Mouse (Mus musculus): ENCODE measurements at regions not wholly inside any gene's neighbourhood (a gene's known extent, or its start where the extent isn't known, plus 50 kb on each side); places are given as distances from the start of the nearest gene placed in this dataset.
A peak's percentile ranks its signal among the peaks of the same experiment; 100 is the strongest.

GRCm38 (mm10) chr1:169156875-169157274 lies 374.4 kb downstream of the Nuf2 start:
- no peak for DNase-seq (ENCODE audit: low read depth, low spot score)

GRCm38 (mm10) chr1:169155484-169156459 lies 375.5 kb downstream of the Nuf2 start:
- no peak for DNase-seq (ENCODE audit: low read depth, low spot score)

DNA sequence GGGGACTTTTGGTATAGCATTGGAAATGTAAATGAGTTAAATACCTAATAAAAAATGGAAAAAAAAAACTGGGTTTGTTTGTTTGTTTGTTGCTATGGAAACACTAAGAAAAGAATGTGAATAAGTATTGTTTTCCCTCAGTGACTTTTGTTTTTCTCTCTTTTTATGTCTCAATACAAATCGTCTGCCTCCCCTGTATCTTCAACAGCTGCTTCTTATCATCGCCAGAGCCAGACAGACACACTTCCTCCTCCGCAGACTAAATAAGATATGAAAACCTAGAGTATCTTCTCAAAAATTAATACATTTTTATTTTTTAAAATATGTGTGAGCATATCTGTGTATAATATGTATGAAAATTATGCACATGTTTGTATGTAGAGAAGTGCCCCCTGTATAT lies 389.0 kb downstream of the Nuf2 start:
- no peak for DNase-seq (ENCODE audit: low read depth, low spot score)

DNA sequence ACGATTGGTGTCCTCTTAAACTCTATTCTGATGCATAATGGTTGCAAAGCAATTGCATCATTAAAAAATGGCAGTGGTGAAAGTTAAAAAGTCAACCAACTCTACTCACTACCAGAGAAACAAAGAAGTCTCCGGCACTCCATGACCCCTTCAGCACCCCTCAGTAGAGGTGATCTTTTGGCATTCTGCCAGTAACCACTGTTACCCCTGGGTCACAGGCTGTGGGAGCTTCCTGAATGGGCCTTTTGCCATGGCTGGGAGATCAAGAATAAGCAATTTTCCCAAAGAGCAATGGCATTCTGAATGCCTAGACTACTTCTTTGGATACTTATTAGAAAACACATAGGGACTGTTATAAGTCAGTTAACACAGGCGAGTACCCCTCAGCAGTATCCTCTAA lies 391.2 kb downstream of the Nuf2 start:
- peak; percentile 50 for DNase-seq (ENCODE audit: low read depth, low spot score)

DNA sequence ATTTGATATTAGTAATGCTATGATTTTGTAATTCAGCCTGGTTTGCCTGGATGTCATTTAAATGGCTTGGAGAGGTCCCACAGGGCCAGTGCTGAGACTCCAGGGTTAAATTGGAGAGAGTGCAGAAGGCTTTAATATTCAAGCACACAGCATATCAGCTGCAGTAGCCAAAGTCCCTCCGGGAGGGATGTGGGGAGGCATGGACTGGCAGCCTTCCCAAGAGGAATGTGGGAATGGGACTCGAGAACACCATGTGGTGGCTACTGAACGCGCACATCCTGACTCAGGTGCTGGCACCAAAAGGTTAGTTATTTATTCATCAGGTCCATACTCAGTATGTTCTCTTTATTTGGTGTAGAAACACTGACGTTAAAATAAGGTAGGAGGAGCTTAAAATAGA lies 391.8 kb downstream of the Nuf2 start:
- DNase-seq (ENCODE audit: low read depth, low spot score): peak; percentile 55

- DNase-seq (ENCODE audit: low read depth, low spot score): no peak
Observed at GRCm38 (mm10) chr1:169139184-169139486, 392.1 kb downstream of the Nuf2 start.

- DNase-seq (ENCODE audit: low read depth, low spot score): no peak
Observed at GRCm38 (mm10) chr1:169138404-169139183, 392.7 kb downstream of the Nuf2 start.

DNA sequence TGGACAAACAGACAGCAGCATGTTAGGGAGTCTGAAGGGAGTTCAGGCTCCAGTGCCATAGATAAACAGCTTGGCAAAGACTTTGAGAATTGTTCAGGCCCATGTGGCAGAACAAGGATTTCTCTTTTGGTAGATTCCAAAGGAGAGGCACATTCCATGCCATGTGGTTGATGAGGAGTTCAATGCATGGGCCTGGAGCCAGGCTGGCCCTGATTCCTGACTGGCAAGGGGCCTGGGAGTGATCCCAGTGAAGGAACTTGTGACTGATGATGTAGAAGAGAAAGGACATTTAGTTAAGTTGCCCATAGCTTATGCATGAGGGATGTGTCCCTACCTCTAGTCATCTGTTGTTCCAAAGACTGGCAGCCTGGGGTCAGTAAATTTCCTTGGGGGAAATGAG lies 395.7 kb downstream of the Nuf2 start:
- DNase-seq (ENCODE audit: low read depth, low spot score): peak; percentile 11

DNA sequence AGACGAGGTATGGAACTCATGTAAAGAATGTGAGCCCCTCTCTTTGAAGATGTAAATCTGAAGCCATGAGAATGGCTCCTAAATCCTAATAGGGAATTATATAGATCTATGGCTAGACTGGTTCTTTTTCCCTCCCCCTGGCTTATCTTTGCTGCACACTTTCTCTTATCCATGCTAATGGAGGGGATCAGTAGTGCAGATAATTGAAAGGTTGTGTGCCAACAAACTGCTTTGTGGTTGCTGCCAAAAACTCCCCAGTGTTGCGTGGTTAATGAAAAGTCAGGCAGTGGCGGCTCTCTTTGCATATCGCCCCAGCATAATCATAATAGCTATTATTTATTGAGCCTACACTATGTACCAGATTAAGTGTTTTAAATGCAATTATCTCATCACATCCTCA lies 427.6 kb downstream of the Nuf2 start:
- DNase-seq (ENCODE audit: low read depth, low spot score): no peak

- no peak for DNase-seq (ENCODE audit: low read depth, low spot score)
Observed at GRCm38 (mm10) chr1:169103113-169103512, 428.2 kb downstream of the Nuf2 start.

GRCm38 (mm10) chr1:169099221-169099620 lies 432.0 kb downstream of the Nuf2 start:
- DNase-seq (ENCODE audit: low read depth, low spot score): peak; percentile 31

GRCm38 (mm10) chr1:169096737-169097136 lies 434.5 kb downstream of the Nuf2 start:
- DNase-seq (ENCODE audit: low read depth, low spot score): no peak

DNA sequence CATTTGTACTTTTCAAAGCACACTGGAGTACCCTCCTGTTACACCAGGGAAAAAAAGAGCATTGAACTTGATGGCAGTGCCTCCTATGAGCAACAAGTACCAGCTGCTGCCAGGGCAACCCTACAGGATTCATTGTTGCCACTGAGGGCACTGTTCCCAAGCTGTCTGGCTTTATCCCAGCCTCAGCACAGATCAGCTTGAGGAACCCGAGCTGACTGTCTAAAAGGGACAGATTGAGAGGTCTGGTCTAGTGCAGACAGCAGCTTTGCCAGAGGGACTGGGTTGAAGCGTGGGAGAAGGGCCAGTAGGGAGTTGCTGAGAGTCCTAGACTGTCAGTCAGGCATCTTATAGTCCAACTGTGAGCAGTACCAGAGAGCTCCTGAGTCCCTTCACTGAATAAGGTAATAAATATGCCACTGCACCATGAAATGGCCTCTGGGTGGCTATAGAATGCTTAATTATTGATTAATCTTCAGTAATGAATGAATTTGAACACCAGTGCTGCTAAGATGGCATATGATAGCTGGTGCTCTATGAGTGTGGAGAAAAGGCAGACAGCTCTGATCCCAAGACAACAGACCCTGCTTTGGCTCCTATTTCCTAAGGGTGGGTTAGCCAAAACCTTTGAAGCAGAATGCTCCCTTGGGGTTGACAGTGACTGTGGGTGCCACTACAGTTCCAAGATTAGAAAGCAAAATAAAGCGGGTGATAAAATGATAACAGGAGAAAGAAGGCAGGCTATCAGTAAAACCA lies 437.5 kb downstream of the Nuf2 start:
- no peak for DNase-seq (ENCODE audit: low read depth, low spot score)

- DNase-seq (ENCODE audit: low read depth, low spot score): no peak
Observed at GRCm38 (mm10) chr1:169086032-169086431, 445.2 kb downstream of the Nuf2 start.

GRCm38 (mm10) chr1:169080686-169081085 lies 450.6 kb downstream of the Nuf2 start:
- no peak for DNase-seq (ENCODE audit: low read depth, low spot score)

DNA sequence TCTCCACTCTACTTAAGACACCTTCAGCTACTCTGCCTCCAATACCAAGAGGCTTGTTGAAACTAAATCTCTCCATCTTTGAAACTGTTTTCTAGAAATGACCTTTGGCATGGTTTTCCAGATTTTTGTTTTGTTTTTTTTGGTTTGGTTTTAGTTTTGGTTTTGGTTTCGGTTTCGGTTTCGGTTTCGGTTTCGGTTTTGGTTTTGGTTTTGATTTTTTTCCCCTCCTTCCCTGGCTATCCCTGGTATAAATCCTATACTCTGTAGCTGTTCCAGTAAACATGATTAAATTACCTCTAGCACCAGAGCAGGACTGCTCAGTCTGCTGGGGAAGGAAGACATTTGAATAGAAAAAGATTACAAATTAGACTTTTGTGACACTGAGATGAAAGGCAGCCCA lies 454.0 kb downstream of the Nuf2 start:
- DNase-seq (ENCODE audit: low read depth, low spot score): no peak

DNA sequence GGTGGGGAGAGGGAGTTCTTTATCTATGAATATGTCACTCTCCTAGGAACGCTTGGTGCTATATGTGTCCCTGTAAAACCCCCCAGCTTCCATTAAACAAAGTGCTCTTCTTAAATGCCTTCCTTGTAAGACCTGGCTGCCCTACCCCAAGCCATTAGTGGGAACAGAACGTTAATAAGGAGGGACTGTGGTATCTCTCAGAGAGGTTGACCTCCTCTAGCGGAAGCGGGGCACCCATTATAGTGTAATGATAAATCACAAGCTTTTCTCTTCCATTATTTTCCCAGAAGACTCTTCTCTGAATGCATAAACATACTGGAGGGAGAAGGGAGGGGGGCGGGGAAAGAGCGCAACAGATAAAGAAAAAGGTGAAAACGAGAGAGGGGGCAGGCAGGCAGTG lies 455.3 kb downstream of the Nuf2 start:
- DNase-seq (ENCODE audit: low read depth, low spot score): no peak

GRCm38 (mm10) chr1:169071366-169071765 lies 459.9 kb downstream of the Nuf2 start:
- DNase-seq (ENCODE audit: low read depth, low spot score): no peak

DNA sequence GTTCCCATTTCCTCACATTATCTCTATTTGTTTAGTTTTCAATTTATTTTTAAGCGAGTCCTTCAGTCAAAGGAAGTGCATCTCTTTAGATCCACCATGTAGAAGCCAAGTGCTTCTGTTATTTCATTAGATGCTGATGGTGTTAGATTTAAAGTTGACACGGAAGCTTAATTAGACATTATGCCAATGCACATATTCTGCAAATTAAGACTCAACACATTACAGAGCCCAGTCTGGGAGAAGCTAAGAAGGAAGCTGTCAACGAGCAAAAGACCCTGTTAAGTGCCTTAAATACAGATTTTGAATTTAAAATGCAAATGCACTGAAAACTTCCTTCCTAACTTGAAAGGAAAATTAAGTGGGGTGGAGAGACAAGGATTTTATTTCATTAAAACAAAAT lies 461.6 kb downstream of the Nuf2 start:
- DNase-seq (ENCODE audit: low read depth, low spot score): no peak

DNA sequence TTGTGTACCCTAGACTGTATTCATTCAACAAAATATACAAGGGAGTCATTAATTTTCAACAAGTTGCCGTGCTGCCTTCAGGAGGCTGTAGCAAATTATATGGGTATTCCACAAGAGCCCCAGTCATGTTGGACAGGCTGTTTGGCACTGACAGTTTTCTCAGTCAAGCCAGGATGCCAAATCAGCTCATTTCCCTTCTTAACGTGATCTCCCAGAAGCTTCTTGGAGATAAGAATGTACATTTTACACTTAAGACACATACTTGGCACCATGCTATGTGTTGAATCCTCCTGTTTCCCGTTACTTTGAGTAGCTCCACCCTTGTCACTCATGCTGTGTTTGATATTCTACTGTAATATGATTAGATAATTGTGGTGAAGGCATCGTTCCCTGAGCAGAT lies 464.5 kb downstream of the Nuf2 start:
- no peak for DNase-seq (ENCODE audit: low read depth, low spot score)

- no peak for DNase-seq (ENCODE audit: low read depth, low spot score)
Observed at GRCm38 (mm10) chr1:169060627-169061026, 470.6 kb downstream of the Nuf2 start.

DNA sequence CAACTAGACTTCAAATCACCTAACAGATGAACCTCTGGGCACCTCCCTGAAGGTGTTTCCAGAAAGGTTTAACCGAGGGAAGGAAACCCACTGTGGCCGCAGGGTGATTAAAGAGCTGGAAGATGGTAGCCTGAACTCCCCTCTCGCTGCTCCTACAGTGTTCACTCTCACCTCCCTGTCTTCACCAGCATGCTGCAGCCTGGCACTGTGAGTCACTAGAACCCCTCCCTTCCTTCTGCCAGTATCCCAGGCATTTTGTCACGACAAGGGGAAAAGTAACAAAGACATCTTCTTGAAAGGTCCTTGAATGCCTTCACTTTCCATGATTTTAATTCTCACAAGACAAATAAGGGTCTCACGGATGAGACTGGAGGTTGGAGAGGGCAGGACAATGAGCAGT lies 471.1 kb downstream of the Nuf2 start:
- DNase-seq (ENCODE audit: low read depth, low spot score): no peak
